Mouse (Mus musculus): ENCODE results near the gene Trim7.
"Not testable (repeated sequence)": the region's sequence is repeated elsewhere in the genome, so short reads cannot be mapped to it uniquely, and the experiment has no call there.

Gene Trim7

GRCm38 (mm10) chr11:48827926-48828325 is 2.0 kb downstream of the Trim7 start:
- DNase-seq = no peak

DNA sequence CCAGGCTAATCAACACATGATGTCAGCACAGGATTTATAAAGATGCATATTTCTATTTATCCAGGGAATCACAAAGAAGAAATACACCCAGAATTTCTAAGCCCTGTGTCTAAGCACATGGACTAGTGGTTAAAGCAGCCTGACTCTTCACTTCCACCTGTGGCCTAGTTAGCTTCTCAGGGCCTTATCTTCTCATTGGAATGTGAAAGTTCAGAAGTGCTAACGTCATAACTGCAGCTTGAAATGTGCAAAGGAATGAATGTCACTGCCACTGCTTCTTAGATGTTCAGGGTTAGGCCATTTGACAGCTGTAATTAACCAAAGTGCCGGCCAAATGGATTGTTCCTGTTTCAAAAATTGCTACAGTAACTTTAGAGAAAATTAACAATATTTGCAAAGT is 4.3 kb downstream of the Trim7 start:
- DNase-seq = no peak

- DNase-seq = no peak
These were observed 5.3 kb downstream of the Trim7 start for GRCm38 (mm10) chr11:48831273-48831672.

- no peak for DNase-seq
These were observed 7.3 kb downstream of the Trim7 start for GRCm38 (mm10) chr11:48833078-48833730.

DNA sequence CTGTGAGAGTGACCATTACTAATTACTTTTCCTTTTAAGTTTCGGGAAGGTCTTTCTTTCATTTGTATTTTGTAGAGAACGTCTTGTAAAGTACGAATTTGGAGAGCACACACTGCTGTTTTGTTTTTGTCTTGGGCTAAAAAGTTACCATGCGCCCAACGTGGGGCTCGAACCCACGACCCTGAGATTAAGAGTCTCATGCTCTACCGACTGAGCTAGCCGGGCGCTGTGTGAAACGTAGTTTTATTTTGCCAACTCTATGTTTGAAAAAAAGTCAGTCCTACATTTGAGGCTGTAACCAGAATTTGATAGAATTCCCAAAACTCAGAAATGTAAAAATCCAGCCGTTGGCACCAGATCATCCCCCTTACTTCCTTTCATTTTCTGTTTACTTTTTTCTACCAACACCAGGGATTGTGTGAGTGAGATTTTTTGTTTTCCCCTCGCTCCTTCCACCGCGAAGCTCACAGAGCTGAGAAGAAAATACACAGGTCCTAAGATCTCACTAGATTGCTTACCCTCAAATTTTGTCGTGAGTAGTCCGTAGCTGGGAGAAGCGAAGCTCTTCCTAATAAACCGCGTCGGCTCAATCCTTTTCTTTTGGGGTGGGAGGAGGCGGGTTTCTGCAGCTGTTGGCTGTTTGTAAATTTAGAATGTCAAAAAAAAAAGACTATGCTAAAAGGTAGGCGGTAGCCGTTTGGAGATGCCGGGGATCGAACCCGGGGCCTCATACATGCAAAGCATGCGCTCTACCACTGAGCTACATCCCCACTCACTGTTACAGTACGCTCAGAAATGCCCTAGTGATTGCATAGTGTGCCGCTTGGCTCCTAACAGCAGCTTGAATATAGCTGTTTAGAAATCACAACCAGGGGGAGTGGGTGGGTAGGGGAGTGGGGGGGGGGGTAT is 8.0 kb downstream of the Trim7 start:
- peak; percentile 84 for DNase-seq

GRCm38 (mm10) chr11:48835923-48836322 is 10.0 kb downstream of the Trim7 start:
- no peak for DNase-seq

DNA sequence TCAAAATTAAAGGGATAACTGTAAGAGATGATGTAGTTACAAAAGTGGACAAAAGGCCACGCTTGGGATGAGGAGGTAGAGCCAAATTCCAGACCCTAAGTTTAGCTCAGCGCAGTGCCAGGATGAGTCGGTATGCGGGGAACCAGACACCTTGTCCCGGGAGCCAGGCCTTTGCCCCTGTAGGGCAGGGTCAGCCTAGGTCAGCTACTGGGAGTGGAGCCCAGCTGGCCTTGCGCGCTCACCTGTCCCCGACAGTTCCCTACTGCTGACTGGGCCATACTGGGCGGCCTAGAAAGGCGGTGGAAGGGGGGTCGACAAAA is 11.0 kb downstream of the Trim7 start:
- no peak for DNase-seq

GRCm38 (mm10) chr11:48837310-48838180 is 11.6 kb downstream of the Trim7 start:
- DNase-seq = peak; percentile 57

DNA sequence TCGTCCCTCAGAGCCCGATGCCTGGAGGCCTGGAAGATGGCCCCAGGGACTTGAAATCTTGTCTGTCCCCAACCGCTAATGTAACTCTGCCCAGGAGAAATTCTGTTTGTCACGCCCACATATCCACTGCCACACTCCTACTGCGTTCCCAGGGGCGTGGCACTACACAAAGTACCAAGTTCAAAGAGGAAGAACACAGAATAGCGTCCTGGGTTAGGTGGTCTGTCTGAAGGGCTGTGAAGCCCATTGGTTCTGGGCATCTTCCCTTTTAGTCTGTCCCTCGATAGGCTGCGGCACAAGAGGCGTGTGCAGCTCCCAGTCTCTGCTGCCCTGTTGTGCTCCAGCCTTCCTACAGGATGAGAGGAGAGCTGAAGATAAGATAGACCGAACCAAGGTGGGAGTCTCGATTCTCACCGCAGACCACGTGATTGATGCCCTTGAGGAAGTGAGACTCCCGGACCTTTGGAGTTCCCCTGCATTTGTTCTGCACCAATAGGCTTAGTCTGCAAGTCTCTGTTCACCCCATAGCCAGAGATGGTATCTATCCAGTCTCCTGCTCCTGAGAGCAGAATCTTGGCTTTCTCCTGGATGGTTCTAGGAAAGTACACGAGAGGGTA is 12.3 kb downstream of the Trim7 start:
- peak; percentile 20 for DNase-seq

DNA sequence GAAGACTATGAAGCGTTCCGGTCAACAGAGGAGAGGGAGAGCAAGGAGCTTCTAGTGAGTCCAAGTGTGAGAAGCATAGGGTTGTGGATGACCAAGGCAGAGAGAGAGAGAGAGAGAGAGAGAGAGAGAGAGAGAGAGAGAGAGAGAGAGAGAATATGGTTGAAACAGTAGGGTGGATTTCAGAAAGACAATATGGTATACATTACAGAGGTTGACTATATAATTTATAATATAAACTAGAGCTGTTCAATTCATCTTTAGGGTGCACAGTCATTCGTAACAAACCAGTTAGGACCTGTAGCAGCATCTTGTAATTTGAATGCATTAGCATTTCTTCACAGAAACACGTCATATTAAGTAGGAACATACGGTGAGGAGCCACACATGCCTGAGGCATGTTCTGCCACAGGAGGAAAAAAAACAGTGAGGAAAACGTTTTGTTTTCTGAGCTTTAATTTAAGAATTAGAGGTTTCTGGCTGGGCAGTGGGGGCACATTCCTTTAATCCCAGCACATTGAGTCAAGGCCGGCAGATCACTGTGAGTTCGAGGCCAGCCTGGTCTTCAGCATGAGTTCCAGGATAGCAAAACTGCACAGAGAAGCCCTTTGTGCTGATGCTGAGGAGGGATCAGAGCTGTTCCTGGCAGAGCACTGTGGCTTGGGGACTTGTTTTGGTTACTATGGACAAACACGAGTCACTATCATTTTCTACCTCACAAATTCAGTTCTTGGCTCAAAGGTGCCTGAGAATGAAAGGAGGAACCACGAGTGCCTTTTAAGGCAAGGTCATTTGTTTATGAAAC is 13.1 kb downstream of the Trim7 start:
- no peak for DNase-seq

- DNase-seq = no peak
These were observed 14.9 kb downstream of the Trim7 start for GRCm38 (mm10) chr11:48840805-48841204.

- DNase-seq = no peak
These were observed 15.3 kb downstream of the Trim7 start for GRCm38 (mm10) chr11:48841213-48841612.

DNA sequence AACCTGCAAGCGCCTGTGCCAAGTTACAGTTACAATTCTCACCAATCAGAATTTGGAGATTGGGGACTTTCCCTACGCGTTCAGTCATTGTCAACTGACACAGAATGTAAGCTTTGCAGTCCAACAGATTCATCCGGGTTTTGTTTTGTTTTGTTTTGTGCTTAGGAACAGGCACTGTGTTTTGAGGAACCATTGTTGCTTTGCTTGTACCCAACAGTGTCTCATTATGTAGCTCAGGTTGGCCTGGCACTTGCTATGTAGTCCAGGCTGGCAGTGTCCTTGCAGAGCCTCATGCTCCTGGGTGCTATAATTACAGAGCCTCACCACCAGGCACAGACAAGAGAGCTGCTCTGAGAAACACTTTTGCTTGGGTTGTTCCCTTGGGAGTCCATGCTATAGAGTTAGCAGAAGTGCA is 16.4 kb downstream of the Trim7 start:
- no peak for DNase-seq

GRCm38 (mm10) chr11:48843202-48843601 is 17.3 kb downstream of the Trim7 start:
- no peak for DNase-seq

DNA sequence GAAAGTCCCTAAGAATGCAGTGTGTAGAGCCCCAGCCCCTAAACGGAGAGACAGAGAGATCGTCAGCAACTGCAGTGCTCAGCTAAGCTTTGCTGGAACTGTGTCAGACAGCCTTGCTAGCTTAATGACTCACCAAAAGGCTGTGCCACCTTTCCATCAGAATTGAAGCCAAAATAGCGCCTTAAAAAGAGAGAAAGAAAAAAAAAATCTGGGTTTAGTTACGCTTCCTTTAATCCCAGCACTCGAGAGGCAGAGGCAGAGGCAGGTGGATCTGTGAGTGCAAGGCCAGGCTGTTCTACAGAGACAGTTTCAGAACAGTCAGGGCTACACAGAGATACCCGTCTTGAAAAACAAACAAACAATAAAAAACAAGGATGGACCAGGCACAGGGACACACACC is 18.4 kb downstream of the Trim7 start:
- DNase-seq = no peak

GRCm38 (mm10) chr11:48845244-48845815 is 19.4 kb downstream of the Trim7 start:
- DNase-seq = no peak

GRCm38 (mm10) chr11:48846362-48846761 is 20.4 kb downstream of the Trim7 start:
- DNase-seq = not testable (repeated sequence)

DNA sequence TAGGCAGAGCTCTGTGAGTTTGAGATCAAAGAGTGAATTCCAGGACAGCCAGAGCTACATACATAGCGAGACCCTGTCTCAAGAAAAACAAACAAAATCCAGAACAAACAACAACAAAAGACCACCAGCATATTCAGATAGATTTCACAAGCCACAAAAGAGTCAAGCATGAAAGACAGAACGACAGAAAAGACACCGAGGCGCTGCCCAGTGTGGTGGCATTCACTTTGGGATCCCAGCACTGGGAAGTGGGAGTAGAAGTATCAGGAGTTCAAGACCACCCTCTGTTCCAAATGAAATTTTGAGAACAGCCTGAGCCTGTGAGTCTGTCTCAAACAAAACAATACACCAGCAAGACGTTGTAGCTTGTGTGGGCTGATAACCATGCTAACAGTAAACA is 20.9 kb downstream of the Trim7 start:
- no peak for DNase-seq

DNA sequence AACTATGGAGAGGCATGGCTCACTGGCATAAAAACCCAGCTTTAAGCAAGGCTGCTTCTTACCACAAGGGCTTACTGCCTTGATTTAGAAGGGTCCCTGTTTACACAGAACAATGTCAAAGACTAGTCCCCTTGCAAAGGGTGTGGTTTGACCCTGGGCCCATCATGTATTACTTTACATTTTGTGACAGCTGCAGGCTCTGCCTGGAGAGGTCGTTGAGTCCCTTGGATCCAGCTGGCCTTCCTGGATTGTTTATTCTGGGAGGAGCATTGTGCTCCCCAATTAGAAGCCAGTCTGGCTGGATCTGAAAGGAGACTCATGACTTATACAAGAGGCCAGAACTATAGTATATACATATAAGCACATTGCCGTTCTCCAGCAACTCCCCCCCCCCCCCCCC is 24.3 kb downstream of the Trim7 start:
- DNase-seq = no peak

GRCm38 (mm10) chr11:48851270-48851995 is 25.5 kb downstream of the Trim7 start:
- no peak for DNase-seq

DNA sequence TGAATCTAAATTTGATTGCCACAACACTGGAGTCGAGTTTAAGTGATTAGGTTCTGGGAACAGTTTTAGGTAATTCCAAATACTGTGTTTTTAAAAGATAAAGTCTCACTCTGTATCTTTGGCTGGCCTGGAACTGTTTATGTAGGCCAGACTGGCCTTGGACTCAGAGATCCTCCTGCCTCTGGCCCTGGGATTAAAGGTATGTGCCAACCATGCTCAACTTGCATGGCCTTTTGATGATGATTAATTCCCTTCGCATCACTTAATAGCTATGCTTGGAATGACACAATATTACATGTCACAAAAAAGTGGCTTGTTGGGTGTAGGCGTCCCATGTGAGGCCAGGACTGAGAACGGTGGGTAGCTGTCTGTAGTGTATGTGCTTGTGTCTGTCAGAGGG is 26.2 kb downstream of the Trim7 start:
- DNase-seq = no peak

Measured in right cerebral cortex, postnatal 25 days (tissue).